Mouse (Mus musculus) 416B (cell line): ENCODE results near the gene Asic2.

Experiments used
- DNase-seq: peaks from one replicate; pipeline ENCODE4 v3.0.0; 2011; ENCODE audit warnings: low read depth

Gene Asic2

GRCm38 (mm10) chr11:80983530-80983929 is 984.7 kb downstream of the Asic2 start:
- DNase-seq = no peak

GRCm38 (mm10) chr11:80976239-80976855 is 991.9 kb downstream of the Asic2 start:
- no peak for DNase-seq

GRCm38 (mm10) chr11:80974616-80975015 is 993.6 kb downstream of the Asic2 start:
- DNase-seq = no peak

DNA sequence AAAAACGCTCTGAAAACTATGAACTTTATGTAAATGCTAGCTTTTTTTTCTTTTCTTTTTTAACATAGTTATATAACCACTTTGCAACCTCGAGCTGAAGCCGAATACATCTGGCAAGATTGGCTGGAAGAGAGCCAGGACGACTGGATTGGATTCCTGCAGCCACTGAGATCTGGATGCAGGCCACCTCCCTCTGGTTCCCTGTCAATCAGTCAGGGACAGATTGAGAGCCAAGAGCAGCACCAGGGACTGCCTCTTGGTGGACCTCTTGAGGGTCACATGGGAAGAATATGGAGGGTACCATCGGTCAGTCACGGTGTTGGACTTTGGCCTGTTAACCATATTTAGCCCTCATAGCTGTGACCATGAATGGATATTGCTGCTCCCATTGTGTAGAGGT is 994.3 kb downstream of the Asic2 start:
- DNase-seq = no peak

DNA sequence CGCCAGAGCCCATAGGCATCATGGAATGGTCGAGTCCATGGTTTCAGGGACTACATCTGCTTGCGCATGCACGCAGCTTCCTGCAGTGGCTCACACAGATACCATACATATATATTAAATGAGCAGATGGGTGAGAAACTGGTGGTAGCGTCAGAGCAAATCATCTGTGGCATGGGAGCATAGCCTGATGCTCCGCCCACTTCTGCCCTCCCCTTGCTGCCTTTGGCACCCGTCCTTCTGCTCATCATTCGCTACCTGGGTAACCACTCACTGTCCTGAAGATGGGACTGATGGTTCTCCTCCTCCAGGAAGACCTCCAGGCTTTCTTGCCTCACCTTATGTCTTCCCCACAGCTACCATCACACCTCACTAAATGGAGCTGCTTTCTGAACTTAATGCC is 995.0 kb downstream of the Asic2 start:
- no peak for DNase-seq

DNA sequence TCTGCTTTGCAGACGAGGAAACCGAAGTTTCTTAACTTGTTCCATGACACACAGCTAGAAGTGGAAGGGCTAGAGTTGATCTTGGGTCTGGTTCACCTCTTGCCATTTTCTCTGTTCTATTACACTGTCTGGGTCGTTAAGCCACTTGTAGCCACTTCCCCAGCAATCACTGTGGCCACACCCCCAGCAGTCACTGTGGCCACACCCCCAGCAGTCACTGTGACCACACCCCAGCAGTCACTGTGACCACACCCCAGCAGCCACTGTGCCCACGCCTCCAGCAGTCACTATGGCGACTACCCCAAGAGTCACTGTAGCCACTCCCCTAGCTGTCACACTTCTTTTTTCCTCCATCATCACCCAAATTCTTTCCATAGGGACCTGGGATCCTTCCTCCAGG is 1000.7 kb downstream of the Asic2 start:
- peak; percentile 1 for DNase-seq

DNA sequence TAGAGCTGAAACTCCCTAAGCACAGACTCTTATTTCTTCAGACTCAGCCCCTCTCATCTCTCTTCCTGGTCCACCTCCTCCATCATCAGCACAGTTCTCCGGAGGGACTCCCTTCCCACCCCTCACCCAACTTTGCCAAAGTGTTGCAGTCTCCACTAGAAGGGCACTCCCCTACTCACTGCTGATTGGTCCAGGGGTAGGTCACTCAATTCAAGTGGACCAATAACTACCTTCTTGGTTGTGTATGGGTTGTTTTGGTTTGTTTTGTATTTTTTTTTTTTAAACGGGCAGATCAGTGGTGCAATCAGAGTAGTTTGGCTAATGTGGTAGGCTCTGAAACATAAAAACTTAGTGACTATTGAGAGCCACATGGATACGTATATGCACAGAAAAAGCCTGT is 1002.2 kb downstream of the Asic2 start:
- no peak for DNase-seq

GRCm38 (mm10) chr11:80961326-80961725 is 1006.9 kb downstream of the Asic2 start:
- no peak for DNase-seq

GRCm38 (mm10) chr11:80958086-80958671 is 1010.1 kb downstream of the Asic2 start:
- DNase-seq = no peak

- DNase-seq = no peak
These were observed 1012.3 kb downstream of the Asic2 start for GRCm38 (mm10) chr11:80955915-80956314.

GRCm38 (mm10) chr11:80954147-80954546 is 1014.1 kb downstream of the Asic2 start:
- no peak for DNase-seq

DNA sequence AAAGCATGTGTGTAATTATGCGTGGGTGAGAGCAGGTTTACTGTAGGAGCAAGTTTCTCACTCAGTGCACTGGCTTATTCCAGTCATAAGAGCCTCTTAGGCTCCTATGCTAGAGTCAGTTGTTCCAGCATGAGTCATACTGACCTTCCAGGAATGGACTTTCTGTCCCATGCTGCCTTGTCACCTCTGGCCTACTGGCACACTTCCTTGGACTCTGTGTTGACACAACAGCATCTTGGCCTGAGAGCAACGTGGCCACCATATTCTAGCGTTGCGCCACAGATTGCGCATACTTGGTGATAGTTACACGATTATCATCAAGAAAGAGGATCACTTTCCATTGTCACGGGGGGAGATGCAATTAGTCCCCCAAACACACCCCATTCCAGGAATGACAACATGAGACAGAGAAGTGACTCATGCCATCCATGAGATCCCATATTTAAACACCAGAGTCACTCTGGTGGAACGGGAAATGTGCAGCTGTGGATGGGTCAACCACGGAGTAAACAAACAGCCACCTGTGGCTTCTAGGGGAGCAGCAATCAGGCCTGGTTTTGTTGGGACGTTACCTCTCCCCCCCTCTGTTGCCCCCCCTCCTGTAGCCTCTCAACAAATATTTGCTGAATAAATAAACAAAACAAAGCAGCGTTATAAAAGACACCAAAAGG is 1019.1 kb downstream of the Asic2 start:
- DNase-seq = no peak

DNA sequence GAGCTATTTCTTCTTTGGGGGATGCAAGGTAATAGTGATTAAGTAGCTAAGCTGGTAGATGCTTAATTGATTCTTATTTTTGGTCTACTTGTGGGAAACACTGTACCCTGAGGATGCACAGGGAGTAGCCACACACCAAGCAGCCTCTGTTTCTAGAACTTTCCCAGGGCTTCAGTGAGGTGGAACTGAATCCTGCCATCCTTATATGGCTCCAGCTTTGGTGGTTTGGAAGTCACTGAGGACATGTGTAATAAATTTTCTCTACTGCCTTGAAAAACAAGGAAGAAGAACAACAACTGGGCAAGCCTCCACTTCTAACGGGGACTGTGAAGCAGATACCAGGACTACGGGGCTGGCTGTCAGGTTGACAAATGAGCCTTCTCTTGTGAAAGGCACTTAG is 1020.2 kb downstream of the Asic2 start:
- no peak for DNase-seq

DNA sequence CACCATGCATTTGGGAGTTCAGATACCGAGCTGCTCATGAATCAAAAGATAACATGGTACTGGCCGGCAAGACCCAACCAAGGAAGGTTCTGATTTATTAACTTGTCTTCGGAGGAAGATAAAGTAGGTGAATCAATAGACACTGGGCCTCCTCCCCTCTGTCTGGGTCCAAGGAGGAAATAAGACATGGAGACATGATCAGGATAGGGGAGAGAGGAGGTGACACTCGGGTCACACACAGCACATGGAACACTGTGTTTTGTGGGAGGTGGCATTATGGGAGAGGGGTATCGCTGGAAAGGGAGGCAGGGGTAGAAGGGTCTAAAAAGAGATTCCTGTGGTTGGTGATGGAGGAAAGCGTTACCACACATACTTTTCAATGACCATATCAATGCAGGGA is 1022.1 kb downstream of the Asic2 start:
- no peak for DNase-seq

GRCm38 (mm10) chr11:80923286-80923951 is 1044.8 kb downstream of the Asic2 start:
- DNase-seq = no peak

DNA sequence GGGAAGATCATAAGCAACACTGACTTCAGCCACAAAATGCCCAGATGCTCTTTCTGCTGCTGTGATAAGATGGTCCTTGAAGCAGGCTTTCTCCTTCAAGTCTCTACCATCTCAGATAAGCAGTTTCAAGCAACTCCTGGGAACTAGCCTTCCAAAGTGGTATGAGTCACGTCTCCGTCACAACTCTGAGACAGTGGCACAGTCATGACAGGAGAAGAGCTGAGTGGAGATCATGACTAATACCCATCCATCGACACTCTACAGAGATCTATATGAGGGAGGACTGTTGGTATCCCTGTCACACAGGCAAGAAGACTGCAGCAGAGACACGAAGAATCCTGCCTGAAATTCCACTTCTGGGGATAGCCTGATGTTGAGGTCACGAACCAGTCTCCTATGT is 1049.9 kb downstream of the Asic2 start:
- no peak for DNase-seq

DNA sequence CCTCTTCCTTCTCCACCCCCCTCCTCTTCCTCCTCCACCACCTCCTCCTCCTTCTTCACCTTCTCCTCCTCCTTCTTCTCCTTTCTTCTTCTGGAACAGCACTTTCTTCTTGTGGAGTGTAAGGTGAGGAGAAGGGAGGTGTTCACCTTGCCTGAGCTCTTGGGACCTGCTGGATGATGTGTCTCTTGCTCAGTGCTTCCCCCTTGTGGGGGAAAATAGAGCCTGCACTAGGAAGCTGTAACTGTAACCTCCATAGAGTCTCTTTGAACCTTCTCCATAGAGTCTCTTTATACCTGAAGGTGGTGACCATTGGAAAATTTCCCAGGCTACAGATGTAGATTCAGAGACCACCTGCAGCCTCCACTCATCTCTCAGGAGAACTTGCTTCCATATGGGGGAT is 1050.6 kb downstream of the Asic2 start:
- peak; percentile 3 for DNase-seq

- no peak for DNase-seq
These were observed 1054.7 kb downstream of the Asic2 start for GRCm38 (mm10) chr11:80913408-80914024.

DNA sequence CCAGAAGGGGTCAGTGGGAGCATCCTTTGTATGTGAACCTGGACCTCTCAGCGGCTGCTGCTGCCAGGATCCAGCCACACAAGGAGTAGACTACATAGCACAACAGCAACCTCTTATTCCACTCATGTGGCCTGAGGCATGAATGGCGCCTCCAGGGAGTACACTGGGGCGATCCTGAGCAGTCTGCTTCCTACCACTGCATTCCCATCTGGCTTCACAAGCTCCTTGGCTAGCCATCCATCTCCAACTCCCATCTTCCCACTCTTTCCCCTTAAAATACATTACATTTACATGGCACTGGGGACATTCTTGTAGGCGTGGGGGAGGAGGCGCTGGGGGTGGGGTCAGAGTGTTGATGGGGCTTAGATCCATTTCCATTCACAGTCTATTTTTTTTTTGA is 1055.5 kb downstream of the Asic2 start:
- no peak for DNase-seq

GRCm38 (mm10) chr11:80907820-80908219 is 1060.4 kb downstream of the Asic2 start:
- no peak for DNase-seq

GRCm38 (mm10) chr11:80906456-80906855 is 1061.8 kb downstream of the Asic2 start:
- DNase-seq = peak; percentile 41

- DNase-seq = no peak
These were observed 1063.7 kb downstream of the Asic2 start for GRCm38 (mm10) chr11:80904559-80904958.

DNA sequence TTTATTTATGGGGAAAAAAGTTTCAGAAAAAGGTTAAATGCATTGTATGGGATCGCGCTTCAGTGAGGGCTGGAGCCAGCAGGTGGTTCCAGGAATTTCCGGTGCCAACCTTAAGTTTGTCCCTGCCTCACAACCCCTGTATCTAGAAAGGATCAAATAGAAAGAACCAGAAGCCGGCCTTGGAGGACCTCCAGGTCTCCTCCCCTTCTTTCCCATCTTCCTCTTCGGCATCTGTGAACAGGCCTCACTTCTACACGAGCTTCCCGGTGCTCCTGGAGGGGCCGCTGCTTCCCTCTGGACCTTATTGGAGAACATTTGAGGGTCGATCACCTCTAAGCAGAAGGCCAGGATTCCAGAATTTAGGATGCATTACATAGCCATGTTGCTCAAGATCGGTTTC is 1064.8 kb downstream of the Asic2 start:
- no peak for DNase-seq
